Mouse (Mus musculus): ENCODE measurements at regions not wholly inside any gene's neighbourhood (a gene's known extent, or its start where the extent isn't known, plus 50 kb on each side); places are given as distances from the start of the nearest gene placed in this dataset.

GRCm38 (mm10) chr12:9254301-9254860 is 224.6 kb downstream of the Ttc32 start:
- TF ChIP-seq CTCF (IDR thresholded peaks at IDR 0.05; ENCODE audit: control insufficient read depth, insufficient read depth, insufficient replicate concordance, low read depth, low read length) (no peak), POLR2A (IDR thresholded peaks at IDR 0.05; ENCODE audit: control insufficient read depth, low read depth, low read length) (no peak)
